Mouse (Mus musculus): Measurements from ENCODE around the gene Tmed8.
"Not testable (repeated sequence)": the region's sequence is repeated elsewhere in the genome, so short reads cannot be mapped to it uniquely, and the experiment has no call there.

The Tmed8 gene

GRCm38 (mm10) chr12:87199973-87200586 lies at the start of gene Tmed8:
Gene Tmed8 (minus strand): TSS chr12:87200454.
- peak; percentile 38 for DNase-seq (ENCODE audit: low spot score)

GRCm38 (mm10) chr12:87238632-87239031 lies 38.4 kb upstream of the Tmed8 start, which contains the start of gene Noxred1:
Gene Noxred1 (minus strand): TSS chr12:87238732.
- DNase-seq (ENCODE audit: low spot score) = no peak

- no peak for DNase-seq (ENCODE audit: low spot score)
Measured at GRCm38 (mm10) chr12:87236882-87237483, 36.7 kb upstream of the Tmed8 start.

GRCm38 (mm10) chr12:87230379-87230895 lies 30.2 kb upstream of the Tmed8 start:
- no peak for DNase-seq (ENCODE audit: low spot score)

- no peak for DNase-seq (ENCODE audit: low spot score)
Measured at GRCm38 (mm10) chr12:87229633-87230032, 29.4 kb upstream of the Tmed8 start.

- DNase-seq (ENCODE audit: low spot score) = no peak
Measured at GRCm38 (mm10) chr12:87226801-87227200, 26.5 kb upstream of the Tmed8 start.

GRCm38 (mm10) chr12:87224950-87225349 lies 24.7 kb upstream of the Tmed8 start:
- DNase-seq (ENCODE audit: low spot score) = no peak

GRCm38 (mm10) chr12:87219362-87219761 lies 19.1 kb upstream of the Tmed8 start:
- DNase-seq (ENCODE audit: low spot score) = no peak

GRCm38 (mm10) chr12:87217596-87217995 lies 17.3 kb upstream of the Tmed8 start:
- no peak for DNase-seq (ENCODE audit: low spot score)

GRCm38 (mm10) chr12:87216053-87216452 lies 15.8 kb upstream of the Tmed8 start:
- no peak for DNase-seq (ENCODE audit: low spot score)

- DNase-seq (ENCODE audit: low spot score) = no peak
Measured at GRCm38 (mm10) chr12:87212844-87213606, 12.8 kb upstream of the Tmed8 start.

- DNase-seq (ENCODE audit: low spot score) = not testable (repeated sequence)
Measured at GRCm38 (mm10) chr12:87205789-87206188, 5.5 kb upstream of the Tmed8 start.

- DNase-seq (ENCODE audit: low spot score) = no peak
Measured at GRCm38 (mm10) chr12:87201694-87202093, 1.4 kb upstream of the Tmed8 start.

GRCm38 (mm10) chr12:87199206-87199972 lies 865 bp downstream of the Tmed8 start, which contains the start of gene Samd15:
Gene Samd15 (plus strand): TSS chr12:87199723.
- DNase-seq (ENCODE audit: low spot score) = peak; percentile 14

- DNase-seq (ENCODE audit: low spot score) = no peak
Measured at GRCm38 (mm10) chr12:87198792-87199191, 1.5 kb downstream of the Tmed8 start.

GRCm38 (mm10) chr12:87196310-87196709 lies 3.9 kb downstream of the Tmed8 start:
- no peak for DNase-seq (ENCODE audit: low spot score)

GRCm38 (mm10) chr12:87195069-87195468 lies 5.2 kb downstream of the Tmed8 start:
- DNase-seq (ENCODE audit: low spot score) = no peak

- no peak for DNase-seq (ENCODE audit: low spot score)
Measured at GRCm38 (mm10) chr12:87193008-87193407, 7.2 kb downstream of the Tmed8 start.

GRCm38 (mm10) chr12:87177631-87178030 lies 22.6 kb downstream of the Tmed8 start:
- DNase-seq (ENCODE audit: low spot score) = no peak

GRCm38 (mm10) chr12:87175194-87175946 lies 24.9 kb downstream of the Tmed8 start:
- DNase-seq (ENCODE audit: low spot score) = no peak

- DNase-seq (ENCODE audit: low spot score) = no peak
Measured at GRCm38 (mm10) chr12:87160815-87161214, 39.4 kb downstream of the Tmed8 start.

All from ovary, postnatal 10 days (tissue).